8 mouse cellular contexts compared by ENCODE assay signal in the genomic region with DNA sequence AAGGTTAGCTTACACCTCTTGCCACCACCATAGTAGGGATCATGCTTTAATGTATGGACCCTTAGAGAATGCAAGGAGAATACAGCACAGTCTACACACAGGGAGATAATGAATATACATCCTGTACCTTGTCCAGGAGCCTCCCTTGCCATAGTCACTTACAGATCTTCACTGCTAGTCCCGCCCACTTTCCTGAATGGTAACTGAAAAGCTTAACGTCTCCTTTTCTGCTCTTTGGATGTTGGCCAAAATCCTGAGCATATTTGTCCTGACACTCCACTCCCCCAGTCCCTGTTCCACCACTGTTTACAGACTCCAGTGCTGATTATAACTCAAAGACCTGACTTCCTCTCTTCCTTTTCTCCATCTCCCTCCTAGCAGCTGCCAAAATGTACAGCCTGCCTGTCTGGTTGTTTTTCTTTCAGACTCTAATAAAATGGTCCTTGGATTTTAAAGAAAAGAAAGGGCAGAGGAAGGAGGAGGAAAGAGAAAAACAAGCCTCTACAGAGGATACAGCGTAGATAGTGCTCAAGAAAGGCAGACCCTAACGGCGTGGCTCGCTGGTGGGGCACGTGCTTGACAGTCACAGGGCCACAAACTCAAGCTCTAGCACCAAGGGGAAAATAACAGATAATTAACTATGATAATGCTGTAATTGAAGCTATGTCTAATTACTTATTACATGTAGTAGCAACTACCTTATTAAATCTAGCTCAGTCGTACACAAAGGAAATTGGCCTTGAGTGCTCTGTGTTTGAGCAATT. TPM values are rescaled to one million over a fixed set of nuclear protein-coding genes. Genes with fewer than 3 reads are reported as not detected.
A peak's percentile ranks its signal among the peaks of the same experiment; 100 is the strongest.
DNase-seq lines count a peak whose midpoint lies in the region; ATAC-seq and TF ChIP-seq lines count a peak whose summit lies in the region.

No protein-coding gene starts in this region.

- no peaks in the 10 kb centered on the region for H3K4me1 ChIP-seq in hindbrain, embryonic 14.5 days (replicated peaks; ENCODE audit: control insufficient read depth, insufficient read depth, low read length)
- H3K4me1 ChIP-seq in hindbrain, embryonic 12.5 days: 0 out of 2 replicates have a peak, but pooled peaks cover 2% of the 10 kb centered on the region
- peaks cover 15% of the 10 kb centered on the region for H3K4me1 ChIP-seq in neural tube, embryonic 13.5 days (replicated peaks)
- H3K4me1 ChIP-seq in heart, postnatal 0 days (ENCODE audit: control insufficient read depth, insufficient read depth): no peaks in the 10 kb centered on the region; the same call in 1 of the 2 replicates
- peaks cover 4% of the 10 kb centered on the region; the same call in 1 of the 2 replicates for H3K4me1 ChIP-seq in midbrain, embryonic 16.5 days (ENCODE audit: control insufficient read depth, insufficient read depth, low read length)

- no peak overlapping the region for H3K4me2 ChIP-seq in hindbrain, embryonic 14.5 days (replicated peaks)
- H3K4me2 ChIP-seq in hindbrain, embryonic 12.5 days (replicated peaks): no peak overlapping the region
- H3K4me2 ChIP-seq in neural tube, embryonic 13.5 days: no peak overlapping the region
- no peak overlapping the region for H3K4me2 ChIP-seq in heart, postnatal 0 days (ENCODE audit: low read depth, low read length)
- no peak overlapping the region for H3K4me2 ChIP-seq in midbrain, embryonic 16.5 days (ENCODE audit: low read length)

- TF ChIP-seq EP300 in heart, postnatal 0 days (IDR thresholded peaks at IDR 0.05; ENCODE audit: low read depth): no peak

- ATAC-seq in hindbrain, embryonic 14.5 days (ENCODE audit: low FRiP score): no peak
- ATAC-seq in hindbrain, embryonic 12.5 days (ENCODE audit: low FRiP score): no peak
- peak; percentile 76; the same call in 1 of the 2 replicates for ATAC-seq in neural tube, embryonic 13.5 days (ENCODE audit: low read depth)
- ATAC-seq in heart, postnatal 0 days (ENCODE audit: insufficient read depth, low read depth): peak; percentile 68
- ATAC-seq in midbrain, embryonic 16.5 days: no peak
- no peak for ATAC-seq in inflammation-experienced regulatory T-cells, adult 6 months

- no peak overlapping the region for H3K9ac ChIP-seq in hindbrain, embryonic 14.5 days
- H3K9ac ChIP-seq in hindbrain, embryonic 12.5 days: no peak overlapping the region
- H3K9ac ChIP-seq in neural tube, embryonic 13.5 days: 0 out of 2 replicates have a peak overlapping the region, but pooled peaks have one; percentile 8
- no peak overlapping the region for H3K9ac ChIP-seq in heart, postnatal 0 days (replicated peaks; ENCODE audit: low read depth, low read length)
- no peak overlapping the region for H3K9ac ChIP-seq in midbrain, embryonic 16.5 days (ENCODE audit: low read depth, low read length)

- 64% methylated on average over 8 of the region's 8 CpGs for WGBS in hindbrain, embryonic 14.5 days
- 84% methylated on average over 8 of the region's 8 CpGs for WGBS in hindbrain, embryonic 12.5 days
- 48% methylated on average over 8 of the region's 8 CpGs for WGBS in neural tube, embryonic 13.5 days
- 49% methylated on average over 8 of the region's 8 CpGs for WGBS in heart, postnatal 0 days
- WGBS in midbrain, embryonic 16.5 days: 66% methylated on average over 8 of the region's 8 CpGs

- no peak overlapping the region for H3K4me3 ChIP-seq in hindbrain, embryonic 14.5 days (replicated peaks; ENCODE audit: low read length)
- no peak overlapping the region for H3K4me3 ChIP-seq in hindbrain, embryonic 12.5 days
- H3K4me3 ChIP-seq in neural tube, embryonic 13.5 days: no peak overlapping the region
- H3K4me3 ChIP-seq in heart, postnatal 0 days (ENCODE audit: low read depth, low read length): no peak overlapping the region
- H3K4me3 ChIP-seq in midbrain, embryonic 16.5 days (ENCODE audit: low read depth, low read length): no peak overlapping the region

- H3K27me3 ChIP-seq in hindbrain, embryonic 14.5 days (ENCODE audit: control insufficient read depth, insufficient read depth, low read length): no peaks in the 10 kb centered on the region
- no peaks in the 10 kb centered on the region for H3K27me3 ChIP-seq in hindbrain, embryonic 12.5 days
- H3K27me3 ChIP-seq in neural tube, embryonic 13.5 days: no peaks in the 10 kb centered on the region
- H3K27me3 ChIP-seq in heart, postnatal 0 days (ENCODE audit: control insufficient read depth, insufficient read depth, low read length): no peaks in the 10 kb centered on the region
- H3K27me3 ChIP-seq in midbrain, embryonic 16.5 days (ENCODE audit: control insufficient read depth, insufficient read depth, low read depth, low read length): no peaks in the 10 kb centered on the region

- no peaks in the 10 kb centered on the region for H3K9me3 ChIP-seq in hindbrain, embryonic 14.5 days (ENCODE audit: control insufficient read depth, low read length)
- no peaks in the 10 kb centered on the region for H3K9me3 ChIP-seq in hindbrain, embryonic 12.5 days (replicated peaks)
- H3K9me3 ChIP-seq in neural tube, embryonic 13.5 days: no peaks in the 10 kb centered on the region
- H3K9me3 ChIP-seq in heart, postnatal 0 days (replicated peaks; ENCODE audit: control insufficient read depth, low read length): no peaks in the 10 kb centered on the region
- no peaks in the 10 kb centered on the region for H3K9me3 ChIP-seq in midbrain, embryonic 16.5 days (replicated peaks; ENCODE audit: control insufficient read depth, low read length, poor library complexity, severe bottlenecking)

- 0 out of 2 replicates have a peak overlapping the region, but pooled peaks have one; percentile 52 for H3K27ac ChIP-seq in hindbrain, embryonic 14.5 days
- no peak overlapping the region for H3K27ac ChIP-seq in hindbrain, embryonic 12.5 days
- peak overlapping the region; percentile 69 for H3K27ac ChIP-seq in neural tube, embryonic 13.5 days (replicated peaks)
- H3K27ac ChIP-seq in heart, postnatal 0 days (ENCODE audit: low read depth): no peak overlapping the region; the same call in 1 of the 2 replicates
- 0 out of 2 replicates have a peak overlapping the region, but pooled peaks have one; percentile 11 for H3K27ac ChIP-seq in midbrain, embryonic 16.5 days (ENCODE audit: low read length)

- no peak for DNase-seq in hindbrain, embryonic 14.5 days (ENCODE audit: low spot score)
- no peak for DNase-seq in neural tube, embryonic 10.5 days (ENCODE audit: extremely low spot score, low spot score)
- DNase-seq in heart, postnatal 0 days (ENCODE audit: low spot score): peak; percentile 60
- DNase-seq in adrenal gland, adult 2 months: no peak

- TF ChIP-seq CTCF in heart, postnatal 0 days (IDR thresholded peaks at IDR 0.05; ENCODE audit: low read depth): no peak

- peaks cover 44% of the 10 kb centered on the region for H3K36me3 ChIP-seq in hindbrain, embryonic 14.5 days (replicated peaks; ENCODE audit: control insufficient read depth, insufficient read depth)
- peaks cover 41% of the 10 kb centered on the region for H3K36me3 ChIP-seq in hindbrain, embryonic 12.5 days
- H3K36me3 ChIP-seq in neural tube, embryonic 13.5 days: peaks cover 42% of the 10 kb centered on the region
- peaks cover 33% of the 10 kb centered on the region for H3K36me3 ChIP-seq in heart, postnatal 0 days (replicated peaks; ENCODE audit: control insufficient read depth, insufficient read depth, low read length)
- peaks cover 10% of the 10 kb centered on the region for H3K36me3 ChIP-seq in midbrain, embryonic 16.5 days (ENCODE audit: control insufficient read depth, insufficient read depth, low read length)

RNA-seq across cellular contexts. Expression of a gene that starts 59.4 kb away (rescaled TPM):
- 45.6 and 49.4 TPM in 2 replicates for polyA plus RNA-seq in hindbrain, embryonic 14.5 days (2014; fragmentation: Nextera tagmentation; extraction: Ambion mirVana)
- 42.4 and 44.9 TPM in 2 replicates for polyA plus RNA-seq in hindbrain, embryonic 12.5 days (2016; fragmentation: Nextera tagmentation; extraction: Ambion mirVana)
- polyA plus RNA-seq in neural tube, embryonic 13.5 days (2015; fragmentation: Nextera tagmentation; extraction: Ambion mirVana): 48.7 and 54.7 TPM in 2 replicates
- 18.3 and 22.7 TPM in 2 replicates for total RNA-seq in heart, postnatal 0 days (2014; rRNA removed; ENCODE audit: low replicate concordance)
- polyA plus RNA-seq in heart, postnatal 0 days (2015; fragmentation: Nextera tagmentation; extraction: Ambion mirVana): 10.5 and 12.8 TPM in 2 replicates
- 49.3 and 51.0 TPM in 2 replicates for polyA plus RNA-seq in midbrain, embryonic 16.5 days (2015; fragmentation: Nextera tagmentation; extraction: Ambion mirVana)
- 10 to 100 TPM; 35.8 to 36.2 TPM for total RNA-seq in adrenal gland, adult 2 months (2021)
- 6.7 TPM in 2 replicates for polyA plus RNA-seq in adrenal gland, adult 2 months (2012; rRNA removed)
- 1 to 10 TPM; 5.4 to 9.2 (median 7.6) TPM for polyA plus RNA-seq in inflammation-experienced regulatory T-cells, adult 6 months (2017; shearing (Covaris generic))

Comparison
In these comparisons a context has a peak if more than half of its experiments do, and no peak if none do; other contexts are left out.
1. H3K27ac ChIP-seq: peak in hindbrain, embryonic 14.5 days (single experiment), neural tube, embryonic 13.5 days (single experiment) and midbrain, embryonic 16.5 days (single experiment); none in hindbrain, embryonic 12.5 days (single experiment) and heart, postnatal 0 days (single experiment).
2. ATAC-seq: peak in neural tube, embryonic 13.5 days (single experiment) and heart, postnatal 0 days (single experiment); none in hindbrain, embryonic 14.5 days (single experiment), hindbrain, embryonic 12.5 days (single experiment), midbrain, embryonic 16.5 days (single experiment) and inflammation-experienced regulatory T-cells, adult 6 months (single experiment).